Mouse (Mus musculus) E14TG2a.4 (cell line): Measurements from ENCODE around the gene Ydjc.

Experiments used
- CTCF ChIP-seq: conservative IDR thresholded peaks from 2 replicates; pipeline ENCODE4 v1.5.1; 2014; ENCODE audit warnings: low read length
- NANOG ChIP-seq: IDR thresholded peaks from 2 replicates; pipeline ENCODE4 v1.6.1; 2014; ENCODE audit warnings: borderline replicate concordance, low read length, mixed read lengths
- POU5F1 ChIP-seq: IDR thresholded peaks from 2 replicates; pipeline ENCODE4 v1.6.1; 2014; ENCODE audit warnings: low read length, borderline replicate concordance

- TF ChIP-seq CTCF (no peak), POU5F1 (no peak), NANOG (no peak)
Observed at GRCm38 (mm10) chr16:17179706-17180105, 35.3 kb downstream of the Ydjc start.
